Mouse (Mus musculus) thymus, postnatal 10 days (tissue): ENCODE results near the gene Nacc2.

Source experiments
- DNase-seq, 2 experiments: peaks; one replicate each; pipeline ENCODE4 v3.0.0; 2021; ENCODE audit warnings: low spot score in 2 of 2

Nacc2 gene

DNA sequence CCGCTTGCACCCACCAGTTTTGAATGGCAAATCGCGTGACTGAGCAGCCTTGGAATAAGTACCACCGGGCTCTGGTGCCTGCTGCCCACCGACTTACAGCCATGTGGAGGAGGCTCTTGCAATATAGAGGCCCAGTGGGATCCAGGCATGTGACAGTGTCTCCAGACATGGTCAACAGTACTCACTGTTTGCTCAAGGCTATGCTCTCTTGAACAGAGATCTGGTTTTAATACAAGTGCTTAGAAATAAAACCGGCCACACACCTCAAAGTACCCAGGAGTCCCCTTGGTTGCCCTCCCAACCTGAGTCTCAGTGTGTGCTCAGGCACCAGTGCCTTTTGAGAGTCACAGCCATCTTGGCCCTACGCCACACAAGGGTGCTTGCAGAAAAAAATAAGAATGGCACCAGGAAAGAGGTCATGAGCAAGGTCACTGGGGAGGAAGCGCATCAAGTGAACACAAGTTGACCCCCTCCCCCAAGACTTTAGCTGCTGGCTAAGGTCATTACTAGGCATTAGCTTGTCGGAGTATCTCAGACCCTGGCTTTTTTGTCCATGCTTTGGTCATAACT, at the start of gene Nacc2:
Gene Nacc2 (minus strand): TSS at position 142 of the 570 bp plus-strand sequence.
- DNase-seq, result no peak

DNA sequence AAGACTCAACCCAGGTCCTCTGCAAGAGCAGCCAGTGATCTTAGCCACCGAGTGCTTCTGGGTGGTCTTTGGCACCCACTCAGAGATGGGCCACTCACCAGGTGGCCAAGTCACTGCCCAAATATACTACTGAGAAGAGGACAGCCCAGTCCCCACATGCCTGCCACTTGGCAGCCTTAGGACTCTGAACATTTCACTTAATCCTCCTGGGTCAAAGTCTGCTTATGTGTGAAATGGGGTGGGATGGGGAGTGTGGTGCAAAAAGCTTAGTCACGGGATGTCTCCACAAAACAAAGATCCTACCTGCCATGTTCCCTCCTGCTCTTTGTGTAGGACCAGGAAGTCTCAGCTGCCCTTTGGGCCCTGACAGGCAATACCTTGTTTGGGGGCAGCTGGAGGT, 49.1 kb upstream of the Nacc2 start:
- DNase-seq, result no peak

DNA sequence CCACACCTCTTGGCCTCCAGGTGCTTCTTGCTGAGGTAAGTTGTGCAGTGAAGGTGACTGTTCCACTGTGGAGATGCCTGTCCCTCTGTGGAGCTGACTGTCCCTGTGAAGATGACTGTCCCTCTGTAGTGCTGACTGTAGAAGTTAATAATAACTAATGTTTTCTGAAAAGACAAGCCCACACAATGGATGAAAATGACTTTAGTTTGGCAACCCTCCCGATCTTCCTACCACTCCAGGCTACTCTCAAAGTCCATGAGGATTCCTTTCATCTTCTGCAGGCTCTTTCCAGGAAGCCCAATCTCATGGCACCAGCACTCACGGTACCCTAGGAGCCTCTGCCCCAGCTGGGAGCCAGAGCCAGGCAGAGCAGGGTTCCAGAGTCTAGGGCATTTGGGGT, 47.4 kb upstream of the Nacc2 start:
- DNase-seq, result no peak

DNA sequence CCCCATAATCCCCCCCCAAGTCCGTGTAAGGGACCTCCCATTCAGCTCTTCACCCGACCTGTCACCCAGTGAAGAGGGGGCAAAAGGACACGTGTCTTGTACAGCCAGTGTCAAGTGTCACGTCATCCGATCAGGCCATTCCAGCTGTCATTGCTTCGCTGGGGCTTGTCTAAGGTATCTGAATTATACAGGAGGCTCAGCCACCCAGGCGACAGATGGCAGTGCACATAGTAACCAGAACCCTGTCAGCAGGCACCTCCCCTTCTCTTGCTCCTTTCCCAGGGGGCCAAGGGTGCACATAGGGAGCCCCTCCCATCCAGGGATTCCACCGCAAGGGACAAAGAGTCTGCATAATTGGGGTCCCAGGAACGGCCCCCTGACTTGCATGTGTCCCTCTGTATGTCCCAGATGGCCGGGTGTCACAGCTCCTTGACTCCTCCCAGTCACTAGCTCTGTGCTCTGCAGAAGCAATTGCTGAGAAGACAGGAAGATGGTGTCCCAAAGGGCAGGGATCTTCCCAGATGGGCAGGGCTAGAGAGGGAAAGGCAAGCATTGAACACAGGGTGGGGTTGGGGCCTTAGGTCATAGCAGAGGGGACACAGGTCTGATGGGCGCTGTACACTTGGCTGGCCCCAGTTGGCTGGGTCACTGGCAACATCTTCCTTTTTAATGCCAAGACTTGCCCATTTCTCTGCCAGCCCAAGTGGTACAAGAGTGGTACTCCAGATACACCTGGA, 46.0 kb upstream of the Nacc2 start:
- DNase-seq, result no peak

DNA sequence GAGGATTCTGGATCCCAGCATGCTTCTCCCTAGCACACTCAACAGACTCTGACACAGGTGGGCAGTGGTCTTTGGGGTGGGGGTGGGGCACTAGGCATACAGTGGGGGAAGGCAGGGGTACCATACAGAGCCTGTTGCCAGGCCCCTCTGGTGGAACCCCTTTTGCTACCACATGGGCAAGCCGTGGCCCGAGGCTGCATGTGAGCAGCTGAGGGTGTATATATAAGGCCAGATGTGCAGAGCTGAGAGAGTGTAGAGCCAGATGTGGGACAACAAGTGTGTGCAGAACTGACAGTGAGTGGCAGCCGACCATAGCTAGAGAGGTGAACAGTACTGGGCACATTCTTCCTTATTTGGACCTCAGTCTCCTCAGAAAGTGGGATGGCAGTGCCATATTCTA, 43.9 kb upstream of the Nacc2 start:
- DNase-seq, result no peak

DNA sequence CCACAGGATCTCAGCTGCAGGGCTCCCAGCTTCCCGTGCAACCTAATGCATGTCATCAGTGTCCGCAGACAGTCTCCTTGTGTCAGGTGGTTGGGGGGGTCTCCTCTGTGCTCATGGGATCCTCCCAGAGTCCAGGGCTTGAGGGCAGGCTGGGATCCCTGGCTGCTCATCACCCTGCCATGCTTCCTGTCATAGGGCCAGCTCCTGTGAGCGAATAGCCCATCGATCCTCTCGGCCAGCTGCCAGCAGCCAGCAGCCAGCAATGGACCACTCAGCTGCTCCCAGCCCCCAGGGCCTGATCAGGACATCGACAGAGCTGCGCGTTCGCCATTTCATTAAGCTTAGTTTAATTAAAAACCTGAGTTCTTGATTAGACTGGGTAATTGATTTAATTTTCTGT, 35.0 kb upstream of the Nacc2 start:
- DNase-seq, result no peak

DNA sequence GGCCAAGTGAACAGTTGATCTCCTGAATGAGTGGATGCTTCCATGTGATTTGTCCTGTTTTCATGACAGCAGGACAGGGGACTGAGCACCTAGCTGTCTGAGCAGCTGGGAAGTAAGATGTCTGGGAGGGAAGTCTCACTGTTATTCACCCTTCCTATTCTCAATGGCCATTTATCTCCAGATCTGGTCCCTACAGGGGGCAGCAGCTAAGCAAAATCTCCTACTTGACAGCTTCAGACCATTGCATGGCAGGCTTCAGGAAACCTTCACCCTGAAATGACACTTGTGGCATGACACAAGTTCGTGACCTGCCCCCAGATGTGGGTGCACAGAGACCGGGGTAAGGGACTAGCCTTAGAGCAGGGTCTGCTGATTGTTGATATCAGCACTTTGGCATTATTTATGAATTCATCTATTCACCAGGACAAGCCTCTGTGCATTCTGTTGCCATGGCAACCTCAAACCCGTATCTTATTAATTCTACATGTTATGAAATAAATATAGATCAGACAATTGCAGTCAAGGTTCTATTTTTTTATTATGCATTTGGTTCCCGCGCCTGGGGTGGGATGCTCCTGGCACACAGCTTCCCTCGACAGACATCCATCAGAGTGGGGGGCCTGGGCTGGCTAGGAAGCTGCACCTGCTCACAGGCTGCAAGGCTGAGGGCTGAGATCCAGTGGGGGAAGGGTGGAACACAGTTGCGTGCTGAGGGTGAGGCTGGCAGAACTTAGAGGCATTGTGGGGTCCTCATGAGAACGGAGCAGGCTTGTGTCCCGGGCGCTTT, 33.4 kb upstream of the Nacc2 start:
- DNase-seq, result no peak

DNA sequence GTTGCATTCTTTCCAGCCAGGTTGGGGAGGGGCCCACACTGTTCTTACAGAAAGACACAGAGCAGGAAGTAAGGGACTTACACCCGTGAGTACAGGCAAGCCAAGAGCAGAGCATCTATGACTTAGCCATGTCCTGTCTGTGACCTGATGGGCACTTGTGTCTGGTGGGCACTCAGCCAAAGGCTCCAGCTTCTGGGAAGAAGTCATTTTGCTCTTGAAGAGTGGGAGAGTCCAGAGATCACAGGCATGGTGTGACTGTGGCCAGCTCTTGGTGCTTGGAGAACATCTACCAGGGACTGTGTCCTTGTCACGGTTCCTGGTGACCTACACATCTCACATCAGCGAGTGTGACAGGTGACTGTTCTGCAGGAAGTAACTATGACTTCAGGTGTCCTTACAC, 32.7 kb upstream of the Nacc2 start:
- DNase-seq, result no peak

DNA sequence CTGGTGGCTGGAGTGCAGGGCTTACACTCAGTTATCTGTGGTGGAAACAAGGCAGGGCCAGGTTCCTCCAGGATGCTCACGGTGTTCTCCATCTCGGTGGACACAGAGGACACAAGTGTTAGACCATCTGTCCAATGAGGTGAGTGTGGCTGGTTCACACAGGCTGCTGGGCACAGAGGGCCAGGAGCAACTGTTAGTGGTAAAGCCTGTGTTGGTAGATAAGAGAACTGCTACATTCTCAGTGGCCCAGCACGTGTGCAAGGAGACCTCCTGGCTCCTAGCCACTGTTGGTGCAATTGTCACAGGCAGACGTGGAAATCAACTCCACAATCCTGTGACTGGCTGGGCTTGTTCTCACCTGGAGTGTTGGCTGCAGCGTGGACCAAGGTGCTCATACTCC, 31.6 kb upstream of the Nacc2 start:
- DNase-seq, result no peak

DNA sequence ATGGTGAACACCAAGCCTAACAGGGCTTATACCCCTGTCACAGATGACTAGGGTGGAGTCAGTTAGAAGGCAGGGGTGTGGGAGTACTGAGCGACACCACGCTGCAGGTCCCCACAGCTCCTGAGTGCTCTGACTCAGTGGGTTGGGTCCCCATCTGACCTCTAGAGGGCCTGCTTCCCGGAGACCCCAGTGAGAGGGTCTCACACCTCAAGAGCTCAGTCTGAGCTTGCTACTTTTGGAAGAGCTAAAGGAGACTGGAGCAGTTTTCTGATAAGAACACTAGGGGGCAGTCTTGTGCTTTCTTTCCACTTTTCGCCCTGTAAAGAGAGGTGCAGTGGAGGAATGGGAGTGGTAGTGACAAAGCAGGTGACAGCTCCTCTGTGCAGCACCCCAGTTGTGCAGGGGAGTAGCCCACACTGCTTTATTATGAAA, 30.9 kb upstream of the Nacc2 start:
- peak in 1 of 2 experiments; percentile 64 for DNase-seq

DNA sequence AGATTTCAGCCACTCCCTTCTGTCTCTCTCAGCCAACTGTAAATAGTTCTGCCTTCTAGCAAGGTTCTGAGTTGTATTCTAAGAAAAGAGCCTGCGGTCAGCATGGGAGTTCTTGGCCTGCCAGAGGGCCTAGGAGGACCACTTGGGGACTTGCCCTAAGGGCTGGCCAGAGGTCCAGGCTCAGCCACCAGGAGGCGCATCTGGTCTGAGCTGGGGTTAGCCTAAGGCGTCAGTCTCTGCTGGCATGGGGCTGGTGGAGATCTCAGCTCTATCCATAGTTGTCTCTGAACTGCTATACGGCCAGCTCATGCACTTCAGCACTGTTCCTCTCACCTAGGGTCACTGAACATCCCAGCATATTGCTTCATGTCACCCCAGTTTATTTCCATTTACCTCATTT, 30.3 kb upstream of the Nacc2 start:
- peak in 1 of 2 experiments; percentile 38 for DNase-seq

DNA sequence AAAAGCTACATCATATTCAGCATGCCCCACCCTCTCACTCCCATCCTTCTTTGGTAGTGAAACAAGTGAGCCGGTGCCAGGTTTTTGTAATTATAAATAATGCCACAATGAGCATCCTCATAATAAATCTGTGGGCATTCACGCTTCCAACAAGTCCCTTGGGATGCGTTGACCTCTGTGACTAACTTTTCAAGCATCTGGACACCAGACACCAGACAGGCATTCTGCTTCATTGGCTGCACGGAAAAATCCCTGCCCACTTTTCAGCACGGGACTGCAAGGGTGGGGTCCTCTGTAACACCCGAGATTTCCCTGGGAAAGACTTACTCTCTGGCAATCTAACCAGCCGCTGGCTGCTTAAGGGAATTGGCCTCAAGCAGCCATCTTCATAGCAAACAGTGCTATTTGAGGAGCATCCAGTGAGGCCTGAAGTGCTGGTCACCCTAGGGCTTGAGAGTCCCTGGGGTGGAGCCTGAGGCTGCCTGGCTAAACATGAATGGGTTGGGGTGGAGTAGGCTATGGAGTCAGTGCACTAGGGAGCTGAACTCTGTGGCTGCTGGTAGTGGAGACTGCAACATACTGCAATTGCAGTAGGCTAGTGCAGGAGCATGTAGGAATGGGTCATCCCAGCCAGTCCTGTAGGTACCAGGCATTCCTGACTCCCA, 24.8 kb upstream of the Nacc2 start:
- no peak for DNase-seq

DNA sequence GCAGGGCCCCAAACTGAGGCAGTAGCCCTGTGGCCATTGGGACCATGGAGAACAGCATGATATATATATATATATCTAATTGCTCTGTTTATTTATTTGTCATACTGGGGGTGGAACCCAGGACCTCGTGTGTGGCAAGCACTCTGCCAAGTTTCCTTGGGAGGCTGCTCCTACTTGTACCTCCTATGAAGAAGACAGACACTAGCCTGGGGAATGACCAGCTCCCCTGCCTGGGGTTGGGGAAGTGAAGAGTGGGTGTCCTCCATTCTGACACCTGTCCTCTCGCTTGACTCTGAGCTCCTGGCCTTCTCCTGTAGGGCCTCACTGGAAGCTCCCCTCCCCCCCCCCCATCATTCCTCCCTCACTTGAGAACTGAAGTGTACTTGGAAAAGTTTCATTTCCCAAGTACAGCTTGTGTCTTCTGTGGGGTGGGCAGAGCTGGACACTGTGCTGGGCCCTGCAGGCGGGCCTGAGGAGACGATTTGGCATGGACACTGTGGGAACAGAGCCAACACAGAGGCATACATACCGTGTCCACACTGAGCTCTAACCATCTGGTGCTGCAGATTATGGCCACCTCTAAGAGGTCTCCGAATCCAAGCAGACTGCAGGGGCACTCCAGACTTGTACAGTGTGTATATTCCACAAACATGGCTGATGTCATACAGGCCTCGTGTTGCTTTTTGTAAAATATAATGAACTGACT, 23.5 kb upstream of the Nacc2 start:
- no peak for DNase-seq

DNA sequence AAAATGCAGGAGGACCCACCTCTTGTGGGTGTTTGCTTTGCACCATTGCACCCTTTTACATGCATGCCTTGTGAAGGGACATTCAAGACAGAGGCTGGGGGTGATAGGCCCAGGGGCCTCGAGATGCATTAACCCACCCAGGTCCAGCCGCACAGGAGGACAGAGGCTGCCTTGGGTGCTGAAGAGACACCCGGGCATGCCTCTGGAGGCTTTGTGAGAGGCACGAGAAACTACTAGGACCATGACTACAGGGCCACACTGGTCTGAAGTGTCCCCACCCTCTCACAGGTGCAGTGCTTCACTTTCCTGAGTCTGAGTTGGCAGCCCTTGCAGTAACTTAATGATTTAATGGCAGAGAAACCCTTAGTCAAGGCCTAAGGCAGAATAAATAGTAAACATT, 22.1 kb upstream of the Nacc2 start:
- no peak for DNase-seq

DNA sequence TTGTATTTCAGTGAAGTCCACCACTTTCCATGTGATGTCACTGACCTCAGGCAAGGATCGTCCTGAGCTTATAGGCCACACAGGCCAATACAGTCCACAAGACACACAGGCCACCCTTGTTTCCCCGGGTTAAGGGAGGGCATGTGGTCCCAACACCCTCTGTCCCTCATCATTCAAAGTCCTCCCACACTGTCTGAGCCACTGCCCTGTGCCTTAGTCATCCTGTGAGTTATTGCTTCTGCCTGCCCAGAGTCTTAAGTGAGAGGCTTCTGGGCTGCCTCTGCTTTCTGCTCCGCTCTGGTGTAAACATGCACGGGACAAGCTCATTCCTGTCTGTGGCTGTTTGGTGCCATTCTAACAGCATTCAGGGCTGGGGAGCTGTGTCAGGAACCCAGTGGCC, 21.3 kb upstream of the Nacc2 start:
- no peak for DNase-seq

DNA sequence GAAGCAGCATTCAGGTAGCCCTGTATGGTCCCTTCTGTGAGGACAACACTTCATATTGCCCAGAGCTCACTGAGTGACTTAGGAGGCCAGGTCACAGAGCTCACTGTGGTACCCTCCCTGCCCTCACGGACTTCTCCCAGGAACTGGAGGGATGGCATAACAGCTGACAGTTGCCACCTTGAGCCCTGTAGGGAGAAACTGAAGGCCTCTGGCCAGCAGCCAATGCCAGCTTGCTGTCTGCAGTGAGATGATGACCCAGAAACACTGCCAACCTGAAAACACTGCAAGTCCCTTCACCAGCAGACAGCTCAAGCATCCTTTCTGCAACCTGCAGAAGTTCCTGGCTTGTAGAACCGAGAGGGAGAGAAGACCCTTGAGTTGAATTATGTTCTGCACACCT, 20.5 kb upstream of the Nacc2 start:
- DNase-seq, result no peak

DNA sequence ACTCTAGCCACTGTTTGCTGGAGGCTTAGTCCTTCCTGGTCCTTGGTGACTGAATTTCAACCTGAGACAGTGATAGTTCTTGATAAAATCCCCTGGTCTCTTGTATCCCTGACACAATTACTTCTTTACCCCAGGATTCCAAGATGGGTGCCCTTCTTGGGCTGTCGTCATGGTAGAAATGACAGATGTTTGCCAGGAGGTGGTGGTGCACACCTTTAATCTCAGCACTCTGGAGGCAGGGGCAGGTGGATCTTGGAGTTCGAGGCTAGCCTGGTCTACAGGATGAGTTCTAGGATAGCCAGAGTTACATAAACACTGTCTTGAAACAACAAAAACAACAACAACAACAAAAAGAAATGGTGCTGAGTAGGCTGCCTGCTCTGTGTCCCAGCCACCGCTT, 20.0 kb upstream of the Nacc2 start:
- DNase-seq, result no peak

DNA sequence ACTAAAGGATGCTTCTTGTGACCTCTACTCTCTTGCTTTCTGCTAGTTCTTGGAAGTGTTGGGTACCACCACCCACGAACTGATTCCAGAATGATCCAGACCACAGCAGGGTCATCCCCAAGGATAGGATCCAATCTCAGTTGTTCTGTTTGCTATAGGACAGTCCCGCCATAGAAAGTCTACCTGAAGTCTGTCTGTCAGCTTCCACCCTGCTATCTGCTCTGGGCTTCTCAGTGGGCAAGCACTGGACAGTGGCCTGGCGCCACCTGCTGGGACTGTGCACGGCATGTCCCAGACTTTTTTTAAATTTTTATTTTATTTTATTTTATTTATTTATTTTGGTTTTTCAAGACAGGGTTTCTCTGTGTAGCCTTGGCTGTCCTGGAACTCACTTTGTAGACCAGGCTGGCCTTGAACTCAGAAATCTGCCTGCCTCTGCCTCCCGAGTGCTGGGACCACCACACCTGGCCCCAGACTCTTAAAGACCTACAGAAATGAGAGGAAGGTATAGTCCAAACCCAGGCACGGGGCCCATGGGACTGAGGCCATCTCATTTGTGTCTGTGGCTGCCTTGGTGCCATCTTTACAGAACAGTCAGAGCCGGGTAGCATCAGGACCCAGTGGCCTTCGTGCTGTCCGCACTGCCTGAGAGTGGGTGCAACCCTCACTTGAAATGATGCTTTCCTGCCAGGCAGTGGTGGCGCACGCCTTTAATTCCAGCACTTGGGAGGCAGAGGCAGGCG, 19.0 kb upstream of the Nacc2 start:
- peak in 1 of 2 experiments; percentile 38 for DNase-seq

DNA sequence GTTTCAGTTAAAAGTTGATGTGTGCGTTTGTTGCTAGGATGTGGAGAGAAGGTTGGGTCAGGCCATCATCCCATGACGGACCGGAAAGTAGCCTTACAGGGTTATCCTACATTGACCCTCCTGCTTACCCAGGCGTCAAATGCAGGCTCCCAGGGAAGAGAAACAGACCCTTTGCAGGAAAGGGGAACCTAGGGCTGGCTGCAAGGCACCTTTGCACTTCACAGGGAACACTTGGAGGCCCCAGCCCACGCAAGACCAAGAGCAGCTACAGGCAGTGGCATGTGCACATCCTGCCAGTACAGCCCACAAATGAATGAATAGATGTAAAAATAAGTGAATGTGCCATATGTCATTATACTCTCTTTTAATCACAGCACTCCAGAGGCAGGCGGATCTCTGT, 17.9 kb upstream of the Nacc2 start:
- peak in 1 of 2 experiments; percentile 24 for DNase-seq

DNA sequence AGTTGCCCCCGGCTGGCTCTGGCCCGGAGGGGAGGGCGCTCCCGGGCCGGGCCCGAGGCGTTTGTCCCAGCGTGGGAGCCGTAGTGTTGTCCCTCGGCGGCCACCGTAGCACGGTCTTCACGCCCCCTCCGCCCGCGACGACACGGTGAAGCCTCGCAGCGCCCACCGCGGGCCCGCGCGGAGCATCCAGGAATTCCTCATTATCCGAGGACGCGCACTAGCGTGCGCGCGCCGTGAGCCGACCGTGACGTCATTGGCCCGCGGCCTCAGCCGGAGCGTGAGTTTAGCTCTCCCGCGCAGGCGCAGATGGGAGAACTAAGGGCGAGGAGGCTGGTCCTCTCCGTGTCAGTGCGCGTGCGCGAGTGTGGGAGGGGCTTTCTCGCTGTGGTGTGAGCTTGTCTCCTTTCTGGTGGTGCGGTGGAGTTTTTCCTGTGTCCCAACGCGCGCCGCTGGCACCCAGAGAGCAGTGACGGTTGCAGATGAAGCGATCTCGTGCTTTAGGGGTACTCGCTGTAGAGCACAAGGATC, 17.3 kb upstream of the Nacc2 start:
- peak; percentile 99 to 100 for DNase-seq
